Mouse (Mus musculus) liver, postnatal 0 days (tissue): ENCODE results near the gene Psmg3.

Experiments used
- CTCF ChIP-seq: sonication (generic); IDR thresholded peaks from 2 replicates; pipeline ENCODE4 v1.5.1; 2016; ENCODE audit warnings: antibody characterized with exemption, low read depth
- EP300 ChIP-seq: IDR thresholded peaks from 2 replicates; pipeline ENCODE4 v1.6.1; 2016; ENCODE audit warnings: antibody characterized with exemption, low read depth, mild to moderate bottlenecking

- no peak for TF ChIP-seq CTCF
- no peak for TF ChIP-seq EP300
These were observed 44.2 kb upstream of the Psmg3 start for GRCm38 (mm10) chr5:139870886-139871285.
